Mouse (Mus musculus) forebrain, embryonic 10.5 days (tissue): ENCODE measurements around the gene Gng10. TPM values are rescaled to one million over a fixed set of nuclear protein-coding genes. Genes with fewer than 3 reads are reported as not detected.

ENCODE experiments used
- DNase-seq: peaks from one replicate; pipeline ENCODE4 v3.0.0-alpha.2; 2017; ENCODE audit warnings: low spot score; ENCODE audit errors: extremely low spot score
- H3K27ac ChIP-seq: fragments of 300-500 bp; sonication (generic); 2 replicates; pipeline ENCODE4 v1.5.1; 2016; ENCODE audit warnings: mild to moderate bottlenecking
- H3K27me3 ChIP-seq: fragments of 300-500 bp; sonication (generic); 2 replicates; pipeline ENCODE4 v1.6.1; 2016; ENCODE audit warnings: mild to moderate bottlenecking; ENCODE audit not compliant: poor library complexity, severe bottlenecking
- H3K36me3 ChIP-seq: fragments of 300-500 bp; sonication (generic); replicated peaks from 2 replicates; pipeline ENCODE4 v1.6.1; 2016; ENCODE audit warnings: mild to moderate bottlenecking, moderate library complexity
- H3K4me1 ChIP-seq: fragments of 300-500 bp; sonication (generic); 2 replicates; pipeline ENCODE4 v1.6.1; 2016
- H3K4me3 ChIP-seq: fragments of 300-500 bp; sonication (generic); 2 replicates; pipeline ENCODE4 v1.5.1; 2016; ENCODE audit warnings: mild to moderate bottlenecking, moderate library complexity
- H3K9me3 ChIP-seq: fragments of 300-500 bp; sonication (generic); 2 replicates; pipeline ENCODE4 v1.6.1; 2016; ENCODE audit warnings: mild to moderate bottlenecking, moderate library complexity
- WGBS: fragments of 180-500 bp; shearing (Covaris S2); methylation state at CpG from one replicate; pipeline ENCODE4 v1.1.7; 2016; 5-methylcytosine and 5-hydroxymethylcytosine counted together
- polyA plus RNA-seq: library from polyadenylated mRNA; unstranded; fragments of >200 nt; fragmentation: Nextera tagmentation; extraction: Ambion mirVana; gene quantifications from 2 replicates; pipeline ENCODE4 v1.2.1, GENCODE M21; 2016

Gene Gng10
- 70.4 and 70.8 TPM in 2 replicates for polyA plus RNA-seq

GRCm38 (mm10) chr4:59034918-59035785, at the start of gene Gng10:
Gene Gng10 (plus strand): TSS chr4:59035088.
- 10% methylated on average over 76 of the region's 76 CpGs for WGBS
- peak; percentile 59 for DNase-seq
- Histone ChIP-seq H3K9me3 (peaks cover 8% of the 10 kb centered on the region; the same call in 1 of the 2 replicates), H3K4me1 (peaks cover 16% of the 10 kb centered on the region), H3K27me3 (no peaks in the 10 kb centered on the region), H3K27ac (peak within 1 kb of the TSS; percentile 91), H3K36me3 (peaks cover 4% of the 10 kb centered on the region), H3K4me3 (peak within 1 kb of the TSS; percentile 84)

- peaks cover 16% of the 10 kb centered on the region for H3K4me1 ChIP-seq
- DNase-seq: peak; percentile 82
- no peak overlapping the region for H3K4me3 ChIP-seq
- 22% methylated on average over 7 of the region's 7 CpGs for WGBS
- peaks cover 4% of the 10 kb centered on the region; the same call in 1 of the 2 replicates for H3K27me3 ChIP-seq
- no peak overlapping the region for H3K27ac ChIP-seq
- no peaks in the 10 kb centered on the region for H3K9me3 ChIP-seq
- no peaks in the 10 kb centered on the region for H3K36me3 ChIP-seq
Measured at GRCm38 (mm10) chr4:58985157-58985648, 49.7 kb upstream of the Gng10 start.

DNA sequence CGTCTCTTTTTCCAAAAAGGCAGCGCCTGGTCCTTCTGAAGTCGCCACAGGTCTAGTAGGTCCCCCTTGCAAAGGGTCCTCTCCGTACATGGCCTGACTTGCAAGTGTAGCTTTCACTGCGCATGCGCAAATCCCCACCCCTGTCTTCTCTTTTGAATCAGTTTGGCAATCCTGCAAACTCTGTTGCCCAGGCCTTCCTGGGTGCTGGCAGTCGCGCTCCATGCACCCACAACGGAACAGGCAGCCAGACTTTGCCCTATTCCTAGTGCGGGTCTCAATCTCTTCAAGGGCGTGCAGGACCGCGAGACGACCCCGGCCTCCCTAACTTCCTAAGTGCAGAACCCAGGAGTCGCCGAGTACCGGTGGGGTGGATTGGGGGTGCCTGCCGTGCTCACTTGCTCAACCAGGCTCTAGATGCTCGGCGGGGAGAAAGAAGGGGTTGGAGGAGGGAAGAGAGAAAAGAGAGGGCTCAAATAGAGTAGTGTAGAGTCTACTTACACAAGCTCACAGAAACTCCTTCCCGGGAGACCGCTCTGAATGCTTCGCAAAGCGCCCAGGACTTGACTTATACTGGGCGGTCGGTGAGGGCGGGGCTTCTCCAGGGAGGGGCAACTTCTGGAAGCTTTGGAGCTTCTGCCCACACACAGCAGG, 48.2 kb upstream of the Gng10 start, which contains the start of gene Ptgr1:
Gene Ptgr1 (minus strand): TSS at position 580 of the 651 bp plus-strand sequence.
- H3K4me1 ChIP-seq: peaks cover 16% of the 10 kb centered on the region
- peak within 1 kb of the TSS; percentile 60 for H3K4me3 ChIP-seq
- 1% methylated on average over 28 of the region's 28 CpGs for WGBS
- H3K27me3 ChIP-seq: peaks cover 4% of the 10 kb centered on the region; the same call in 1 of the 2 replicates
- no peaks in the 10 kb centered on the region for H3K9me3 ChIP-seq
- H3K27ac ChIP-seq: peak within 1 kb of the TSS; percentile 75
- H3K36me3 ChIP-seq: no peaks in the 10 kb centered on the region
- peak; percentile 87 for DNase-seq

DNA sequence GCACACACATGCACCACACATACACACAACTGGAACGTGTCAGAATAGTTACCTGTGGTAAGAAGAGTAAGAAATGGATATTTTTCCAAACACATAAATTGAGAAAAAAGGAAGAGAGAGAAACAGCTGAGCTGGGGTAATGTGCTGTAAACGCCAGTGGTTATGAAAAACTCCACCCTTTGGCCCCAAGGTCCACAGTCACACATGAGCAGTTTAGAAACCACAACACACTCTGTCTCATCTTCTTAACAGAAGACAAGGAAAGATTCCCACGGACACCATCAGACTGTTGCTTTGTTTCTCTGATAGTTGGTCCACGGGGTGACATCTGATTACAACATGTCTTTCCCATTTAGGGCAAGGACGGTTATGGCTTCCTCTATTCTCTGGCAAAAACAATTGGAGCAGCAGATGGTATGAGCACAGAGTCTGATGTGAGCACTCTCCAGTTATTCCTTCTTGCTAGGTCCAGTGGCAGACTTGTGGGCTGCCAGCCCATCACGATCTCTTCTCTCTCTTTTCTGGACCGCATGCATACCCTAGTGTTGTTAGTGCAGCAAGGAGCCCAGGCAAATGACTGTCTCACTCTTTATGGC, 45.5 kb upstream of the Gng10 start:
- peaks cover 4% of the 10 kb centered on the region; the same call in 1 of the 2 replicates for H3K27me3 ChIP-seq
- H3K9me3 ChIP-seq: no peaks in the 10 kb centered on the region
- WGBS: 87% methylated on average over 7 of the region's 7 CpGs
- H3K36me3 ChIP-seq: no peaks in the 10 kb centered on the region
- H3K4me3 ChIP-seq: no peak overlapping the region
- DNase-seq: no peak
- H3K4me1 ChIP-seq: peaks cover 16% of the 10 kb centered on the region
- no peak overlapping the region for H3K27ac ChIP-seq

DNA sequence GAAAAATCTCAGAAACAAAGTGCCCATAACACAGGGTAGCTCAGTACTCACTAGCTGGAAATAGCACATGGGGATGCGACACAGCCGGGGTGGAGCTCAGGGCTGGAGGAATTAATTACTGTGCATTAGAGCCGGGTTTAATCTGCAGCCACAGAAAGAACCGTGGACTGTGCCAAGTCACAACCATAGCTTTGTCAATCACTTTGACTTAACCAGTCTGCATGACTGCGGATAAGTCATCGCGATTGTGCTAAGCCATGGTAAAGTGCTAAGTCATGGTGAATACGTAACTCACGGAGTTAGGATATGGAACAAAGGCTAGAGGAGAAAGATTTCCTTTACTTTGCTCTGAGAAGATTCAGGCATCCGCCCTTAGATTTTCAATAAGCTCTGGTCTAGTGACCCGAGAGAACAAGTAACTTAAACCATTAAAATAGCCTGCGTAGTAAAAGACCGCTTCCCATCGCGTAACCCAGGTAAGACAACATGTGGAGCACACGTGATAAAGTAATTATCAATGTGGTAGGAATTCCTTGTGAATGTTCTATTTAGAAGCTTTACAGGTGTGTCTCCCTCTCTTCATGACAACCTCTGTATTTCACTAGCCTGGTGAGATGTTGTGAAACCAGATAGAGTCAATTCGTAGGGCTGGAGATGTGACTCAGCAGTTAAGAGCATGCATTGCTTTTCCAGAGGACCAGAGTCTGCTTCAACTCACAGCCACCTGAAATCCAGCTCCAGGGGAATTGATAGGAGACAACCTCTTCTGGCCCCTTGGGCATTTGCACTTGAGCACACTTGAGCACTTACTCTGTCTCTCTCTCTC, 44.1 kb upstream of the Gng10 start:
- Histone ChIP-seq H3K4me1 (peaks cover 16% of the 10 kb centered on the region), H3K27ac (no peak overlapping the region), H3K36me3 (no peaks in the 10 kb centered on the region), H3K27me3 (peaks cover 4% of the 10 kb centered on the region; the same call in 1 of the 2 replicates), H3K4me3 (no peak overlapping the region), H3K9me3 (no peaks in the 10 kb centered on the region)
- no peak for DNase-seq
- 86% methylated on average over 17 of the region's 17 CpGs for WGBS

- H3K27ac ChIP-seq: no peak overlapping the region
- DNase-seq: no peak
- peaks cover 4% of the 10 kb centered on the region; the same call in 1 of the 2 replicates for H3K27me3 ChIP-seq
- H3K36me3 ChIP-seq: no peaks in the 10 kb centered on the region
- WGBS: 84% methylated on average over 5 of the region's 5 CpGs
- no peak overlapping the region for H3K4me3 ChIP-seq
- no peaks in the 10 kb centered on the region for H3K9me3 ChIP-seq
- H3K4me1 ChIP-seq: peaks cover 4% of the 10 kb centered on the region
Measured at GRCm38 (mm10) chr4:58992195-58992594, 42.7 kb upstream of the Gng10 start.

DNA sequence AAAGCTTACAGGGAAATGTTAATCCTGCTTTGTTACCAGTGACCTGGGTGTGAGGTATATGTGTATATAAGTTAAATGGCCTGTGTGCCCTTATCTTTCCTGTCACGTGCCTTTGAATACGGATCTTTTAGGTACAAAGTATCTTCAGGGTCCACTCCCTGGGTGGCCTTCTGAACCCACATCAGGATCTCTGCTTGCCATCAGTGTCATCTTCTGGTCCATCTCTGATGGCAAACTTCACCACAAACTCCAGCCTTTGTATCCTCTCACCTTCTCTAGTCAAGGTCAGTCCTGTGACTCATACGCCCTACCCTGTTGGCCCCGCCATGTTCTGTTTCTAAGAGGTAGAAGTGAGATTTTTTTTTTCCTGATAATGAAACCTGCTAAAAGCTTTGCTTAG, 40.1 kb upstream of the Gng10 start, which contains the start of gene Dnajc25:
Gene Dnajc25 (plus strand): TSS at position 301 of the 400 bp plus-strand sequence.
- WGBS: 89% methylated on average over 4 of the region's 4 CpGs
- H3K36me3 ChIP-seq: no peaks in the 10 kb centered on the region
- no peak within 1 kb of the TSS for H3K4me3 ChIP-seq
- no peak within 1 kb of the TSS for H3K27ac ChIP-seq
- no peaks in the 10 kb centered on the region for H3K9me3 ChIP-seq
- no peaks in the 10 kb centered on the region for H3K27me3 ChIP-seq
- DNase-seq: no peak
- H3K4me1 ChIP-seq: no peaks in the 10 kb centered on the region

DNA sequence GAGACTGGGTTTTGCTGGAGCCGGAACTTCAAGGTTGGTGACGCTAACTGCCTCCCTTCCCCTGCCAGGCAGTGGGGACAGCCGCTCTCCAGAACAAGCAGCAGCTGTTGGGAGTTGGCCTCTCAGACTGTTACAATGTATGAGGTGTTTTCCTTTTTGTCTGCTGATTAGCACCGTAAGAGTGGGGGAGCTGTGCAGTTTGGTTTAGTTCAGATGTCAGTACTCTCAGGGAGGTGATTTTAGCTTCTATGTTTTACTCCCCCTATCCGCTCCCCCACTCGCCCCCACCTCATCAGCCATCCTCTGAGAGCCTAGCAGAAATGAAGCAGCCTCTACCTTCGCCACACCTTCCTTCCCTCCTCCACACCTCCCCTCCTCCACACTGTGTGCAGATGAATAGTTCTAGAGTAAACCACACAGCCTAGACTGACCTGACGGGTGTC, 39.6 kb upstream of the Gng10 start:
- Histone ChIP-seq H3K27me3 (no peaks in the 10 kb centered on the region), H3K4me1 (no peaks in the 10 kb centered on the region), H3K4me3 (no peak overlapping the region), H3K27ac (no peak overlapping the region), H3K9me3 (no peaks in the 10 kb centered on the region), H3K36me3 (no peaks in the 10 kb centered on the region)
- DNase-seq: no peak
- WGBS: 80% methylated on average over 8 of the region's 8 CpGs

DNA sequence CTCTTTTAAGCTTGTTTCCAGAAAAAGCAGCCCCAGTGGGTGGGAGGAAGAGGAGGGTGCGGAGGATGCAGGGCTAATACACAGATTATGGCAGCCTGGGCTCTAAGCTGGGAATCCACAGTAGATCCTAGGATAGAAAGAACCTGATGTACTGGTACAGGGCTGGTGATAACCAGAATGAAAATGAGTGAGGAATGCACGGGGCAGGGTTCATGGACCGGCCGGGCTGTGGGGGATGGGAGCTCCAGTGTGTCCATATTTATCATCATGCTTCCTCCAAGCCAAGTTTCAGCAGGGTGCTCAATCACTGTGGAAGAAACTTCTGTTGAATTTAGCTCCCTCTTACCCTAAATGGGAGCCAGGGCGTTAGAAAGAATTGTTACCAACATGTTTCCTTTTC, 37.8 kb upstream of the Gng10 start:
- WGBS: 86% methylated on average over 5 of the region's 5 CpGs
- Histone ChIP-seq H3K27me3 (no peaks in the 10 kb centered on the region), H3K36me3 (no peaks in the 10 kb centered on the region), H3K27ac (no peak overlapping the region), H3K4me3 (no peak overlapping the region), H3K4me1 (no peaks in the 10 kb centered on the region), H3K9me3 (no peaks in the 10 kb centered on the region)
- DNase-seq: no peak

DNA sequence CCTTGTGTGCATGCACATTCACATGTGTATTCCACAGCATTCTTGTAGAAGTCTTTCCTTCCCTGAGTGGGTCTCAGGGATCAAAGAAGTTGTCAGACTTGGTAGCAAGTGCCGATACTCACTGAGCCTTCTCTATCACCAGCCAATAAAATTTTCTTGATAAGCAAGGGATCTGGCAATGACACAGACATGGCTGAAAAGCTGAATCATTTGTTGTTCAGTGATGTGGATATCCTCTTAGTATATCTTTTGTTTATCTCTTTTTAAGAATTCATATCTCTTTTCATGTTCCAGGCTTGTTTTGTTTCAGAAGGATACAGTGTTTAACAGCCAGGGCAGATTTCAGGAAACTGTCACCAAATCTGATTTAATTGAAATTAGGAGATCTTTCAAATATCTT, 36.2 kb upstream of the Gng10 start:
- Histone ChIP-seq H3K9me3 (no peaks in the 10 kb centered on the region), H3K36me3 (no peaks in the 10 kb centered on the region), H3K4me3 (no peak overlapping the region), H3K27ac (no peak overlapping the region), H3K27me3 (no peaks in the 10 kb centered on the region), H3K4me1 (peaks cover 10% of the 10 kb centered on the region)
- no peak for DNase-seq
- 92% methylated on average over 1 of the region's 1 CpGs for WGBS

- 24% methylated on average over 2 of the region's 2 CpGs for WGBS
- Histone ChIP-seq H3K27me3 (no peaks in the 10 kb centered on the region), H3K36me3 (no peaks in the 10 kb centered on the region), H3K9me3 (no peaks in the 10 kb centered on the region), H3K27ac (no peak overlapping the region), H3K4me1 (peaks cover 20% of the 10 kb centered on the region), H3K4me3 (no peak overlapping the region)
- DNase-seq: peak; percentile 56
Measured at GRCm38 (mm10) chr4:58999686-59000085, 35.2 kb upstream of the Gng10 start.

- WGBS: 5% methylated on average over 2 of the region's 2 CpGs
Measured at GRCm38 (mm10) chr4:59000614-59001013, 34.3 kb upstream of the Gng10 start.

More at GRCm38 (mm10) chr4:59000614-59001013, 34.3 kb upstream of the Gng10 start:
- no peaks in the 10 kb centered on the region for H3K36me3 ChIP-seq
- DNase-seq: no peak
- H3K27ac ChIP-seq: no peak overlapping the region
- no peaks in the 10 kb centered on the region for H3K9me3 ChIP-seq
- H3K27me3 ChIP-seq: no peaks in the 10 kb centered on the region
- H3K4me1 ChIP-seq: peaks cover 29% of the 10 kb centered on the region
- no peak overlapping the region for H3K4me3 ChIP-seq
